Mouse (Mus musculus): ENCODE data around the gene Cluap1. TPM values are rescaled to one million over a fixed set of nuclear protein-coding genes. Genes with fewer than 3 reads are reported as not detected.

The Cluap1 gene
- polyA plus RNA-seq, 1 experiment = 14.8 TPM

- no peak for TF ChIP-seq POLR2A (IDR thresholded peaks at IDR 0.05; ENCODE audit: low read depth, low read length)
- no peak for TF ChIP-seq CTCF (IDR thresholded peaks at IDR 0.05; ENCODE audit: borderline replicate concordance, insufficient read depth, low read length)
- H3K27ac ChIP-seq (ENCODE audit: insufficient read depth, low read length) = no peak overlapping the region
- no peak overlapping the region for H3K4me3 ChIP-seq (ENCODE audit: insufficient read depth, low read length)
- no peaks in the 10 kb centered on the region for H3K4me1 ChIP-seq (ENCODE audit: control insufficient read depth, insufficient read depth, low read length)
Observed at GRCm38 (mm10) chr16:3893739-3894138, 14.9 kb upstream of the Cluap1 start.

- H3K27ac ChIP-seq (ENCODE audit: insufficient read depth, low read length) = no peak overlapping the region
- TF ChIP-seq CTCF (IDR thresholded peaks at IDR 0.05; ENCODE audit: borderline replicate concordance, insufficient read depth, low read length) (no peak), POLR2A (IDR thresholded peaks at IDR 0.05; ENCODE audit: low read depth, low read length) (no peak)
- no peak overlapping the region for H3K4me3 ChIP-seq (ENCODE audit: insufficient read depth, low read length)
- no peaks in the 10 kb centered on the region for H3K4me1 ChIP-seq (ENCODE audit: control insufficient read depth, insufficient read depth, low read length)
Observed at GRCm38 (mm10) chr16:3895173-3895792, 13.3 kb upstream of the Cluap1 start.

- Histone ChIP-seq H3K27ac (ENCODE audit: insufficient read depth, low read length) (no peak overlapping the region), H3K4me3 (ENCODE audit: insufficient read depth, low read length) (no peak overlapping the region), H3K4me1 (ENCODE audit: control insufficient read depth, insufficient read depth, low read length) (no peaks in the 10 kb centered on the region)
- TF ChIP-seq CTCF (IDR thresholded peaks at IDR 0.05; ENCODE audit: borderline replicate concordance, insufficient read depth, low read length) (no peak), POLR2A (IDR thresholded peaks at IDR 0.05; ENCODE audit: low read depth, low read length) (no peak)
Observed at GRCm38 (mm10) chr16:3896046-3896445, 12.6 kb upstream of the Cluap1 start.

- TF ChIP-seq CTCF (IDR thresholded peaks at IDR 0.05; ENCODE audit: borderline replicate concordance, insufficient read depth, low read length) = no peak
- no peak for TF ChIP-seq POLR2A (IDR thresholded peaks at IDR 0.05; ENCODE audit: low read depth, low read length)
- no peak overlapping the region for H3K27ac ChIP-seq (ENCODE audit: insufficient read depth, low read length)
- H3K4me3 ChIP-seq (ENCODE audit: insufficient read depth, low read length) = no peak overlapping the region
- no peaks in the 10 kb centered on the region for H3K4me1 ChIP-seq (ENCODE audit: control insufficient read depth, insufficient read depth, low read length)
Observed at GRCm38 (mm10) chr16:3896553-3896952, 12.0 kb upstream of the Cluap1 start.

GRCm38 (mm10) chr16:3907471-3907870, 1.1 kb upstream of the Cluap1 start:
- TF ChIP-seq CTCF (IDR thresholded peaks at IDR 0.05; ENCODE audit: borderline replicate concordance, insufficient read depth, low read length) = no peak
- TF ChIP-seq POLR2A (IDR thresholded peaks at IDR 0.05; ENCODE audit: low read depth, low read length) = no peak
- Histone ChIP-seq H3K4me1 (ENCODE audit: control insufficient read depth, insufficient read depth, low read length) (no peaks in the 10 kb centered on the region; the same call in 1 of the 2 replicates), H3K4me3 (ENCODE audit: insufficient read depth, low read length) (no peak overlapping the region), H3K27ac (ENCODE audit: insufficient read depth, low read length) (no peak overlapping the region)

- Histone ChIP-seq H3K4me3 (ENCODE audit: insufficient read depth, low read length) (peak overlapping the region; percentile 59), H3K27ac (ENCODE audit: insufficient read depth, low read length) (no peak overlapping the region), H3K4me1 (ENCODE audit: control insufficient read depth, insufficient read depth, low read length) (no peaks in the 10 kb centered on the region; the same call in 1 of the 2 replicates)
- TF ChIP-seq CTCF (IDR thresholded peaks at IDR 0.05; ENCODE audit: borderline replicate concordance, insufficient read depth, low read length) = no peak
- TF ChIP-seq POLR2A (IDR thresholded peaks at IDR 0.05; ENCODE audit: low read depth, low read length) = no peak
Observed at GRCm38 (mm10) chr16:3909118-3909517, 517 bp downstream of the Cluap1 start.

- H3K4me3 ChIP-seq (ENCODE audit: insufficient read depth, low read length) = no peak overlapping the region
- H3K4me1 ChIP-seq (ENCODE audit: control insufficient read depth, insufficient read depth, low read length) = peaks cover 7% of the 10 kb centered on the region
- TF ChIP-seq CTCF (IDR thresholded peaks at IDR 0.05; ENCODE audit: borderline replicate concordance, insufficient read depth, low read length) = no peak
- no peak for TF ChIP-seq POLR2A (IDR thresholded peaks at IDR 0.05; ENCODE audit: low read depth, low read length)
- H3K27ac ChIP-seq (ENCODE audit: insufficient read depth, low read length) = no peak overlapping the region
Observed at GRCm38 (mm10) chr16:3920756-3921155, 12.2 kb downstream of the Cluap1 start.

GRCm38 (mm10) chr16:3923515-3923914, 14.9 kb downstream of the Cluap1 start:
- peaks cover 7% of the 10 kb centered on the region for H3K4me1 ChIP-seq (ENCODE audit: control insufficient read depth, insufficient read depth, low read length)
- TF ChIP-seq POLR2A (IDR thresholded peaks at IDR 0.05; ENCODE audit: low read depth, low read length) (no peak), CTCF (IDR thresholded peaks at IDR 0.05; ENCODE audit: borderline replicate concordance, insufficient read depth, low read length) (no peak)
- no peak overlapping the region for H3K4me3 ChIP-seq (ENCODE audit: insufficient read depth, low read length)
- H3K27ac ChIP-seq (ENCODE audit: insufficient read depth, low read length) = peak overlapping the region; percentile 71

GRCm38 (mm10) chr16:3923966-3924365, 15.4 kb downstream of the Cluap1 start:
- H3K27ac ChIP-seq (ENCODE audit: insufficient read depth, low read length) = peak overlapping the region; percentile 83
- TF ChIP-seq CTCF (IDR thresholded peaks at IDR 0.05; ENCODE audit: borderline replicate concordance, insufficient read depth, low read length) (no peak), POLR2A (IDR thresholded peaks at IDR 0.05; ENCODE audit: low read depth, low read length) (0 out of 2 replicates have a peak, but pooled peaks have one; percentile 16)
- H3K4me3 ChIP-seq (ENCODE audit: insufficient read depth, low read length) = no peak overlapping the region

GRCm38 (mm10) chr16:3928582-3928981, 20.0 kb downstream of the Cluap1 start:
- TF ChIP-seq CTCF (IDR thresholded peaks at IDR 0.05; ENCODE audit: borderline replicate concordance, insufficient read depth, low read length) = no peak
- no peak for TF ChIP-seq POLR2A (IDR thresholded peaks at IDR 0.05; ENCODE audit: low read depth, low read length)
- Histone ChIP-seq H3K4me1 (ENCODE audit: control insufficient read depth, insufficient read depth, low read length) (peaks cover 5% of the 10 kb centered on the region), H3K27ac (ENCODE audit: insufficient read depth, low read length) (no peak overlapping the region), H3K4me3 (ENCODE audit: insufficient read depth, low read length) (no peak overlapping the region)

More at GRCm38 (mm10) chr16:3923966-3924365, 15.4 kb downstream of the Cluap1 start:
- peaks cover 7% of the 10 kb centered on the region for H3K4me1 ChIP-seq (ENCODE audit: control insufficient read depth, insufficient read depth, low read length)
